ENCODE assay signal across 18 mouse cellular contexts in genomic region chr7:55855597-55855996, GRCm38 (mm10). TPM values are rescaled to one million over a fixed set of nuclear protein-coding genes. Genes with fewer than 3 reads are reported as not detected.
DNase-seq lines count a peak whose midpoint lies in the region; ATAC-seq and TF ChIP-seq lines count a peak whose summit lies in the region.
"Had no signal": no experiment of that assay in that cellular context is flagged by ENCODE, and none has a peak within 500 bp of the region (broad histone marks: within the 10 kb centered on the region; RNA-seq: fewer than 3 reads in every experiment).

No protein-coding gene starts in this region.

- WGBS in liver, embryonic 12.5 days (ENCODE audit: insufficient replicate concordance): 38% methylated on average over 3 of the region's 3 CpGs
- 42% methylated on average over 3 of the region's 3 CpGs for WGBS in liver, postnatal 0 days (ENCODE audit: insufficient replicate concordance)
- 92% methylated on average over 3 of the region's 3 CpGs for WGBS in forebrain, embryonic 16.5 days

- no peaks in the 10 kb centered on the region for H3K36me3 ChIP-seq in liver, embryonic 12.5 days
- H3K36me3 ChIP-seq in liver, postnatal 0 days (replicated peaks; ENCODE audit: insufficient read depth, low read length): no peaks in the 10 kb centered on the region
- H3K36me3 ChIP-seq in forebrain, embryonic 16.5 days (ENCODE audit: control insufficient read depth, insufficient read depth): no peaks in the 10 kb centered on the region
- H3K36me3 ChIP-seq: hindbrain, embryonic 12.5 days; limb, embryonic 12.5 days had no signal

- H3K9ac ChIP-seq in liver, embryonic 12.5 days: no peak overlapping the region
- no peak overlapping the region for H3K9ac ChIP-seq in liver, postnatal 0 days (replicated peaks)
- H3K9ac ChIP-seq in forebrain, embryonic 16.5 days (replicated peaks; ENCODE audit: low read depth, low read length): no peak overlapping the region
- H3K9ac ChIP-seq: hindbrain, embryonic 12.5 days; limb, embryonic 12.5 days had no signal

- no peak for DNase-seq in liver, postnatal 0 days
- DNase-seq in adipocyte (ENCODE audit: low spot score): peak; percentile 17
- DNase-seq in urinary bladder, postnatal 14 days (ENCODE audit: low spot score): no peak
- no peak for DNase-seq in gastrocnemius, postnatal 25 days
- DNase-seq: adrenal gland, postnatal 25 days; cerebellum, adult 9-11 months; gastrocnemius, postnatal 36 days; kidney, adult 11 months; kidney, postnatal 25 days; right cerebral cortex, adult 18-20 months; thymus, postnatal 25 days had no signal

- no peak overlapping the region for H3K4me2 ChIP-seq in liver, embryonic 12.5 days
- H3K4me2 ChIP-seq in liver, postnatal 0 days (ENCODE audit: low read depth, low read length): no peak overlapping the region
- no peak overlapping the region for H3K4me2 ChIP-seq in forebrain, embryonic 16.5 days (ENCODE audit: low read length)
- H3K4me2 ChIP-seq: hindbrain, embryonic 12.5 days; limb, embryonic 12.5 days; midbrain, embryonic 11.5 days had no signal

- ATAC-seq in liver, embryonic 12.5 days: peak; percentile 13; the same call in 1 of the 2 replicates
- no peak for ATAC-seq in liver, postnatal 0 days
- ATAC-seq in CD4-positive, CD25-positive, alpha-beta regulatory T cell, adult 4 months: peak; percentile 18
- peak; percentile 50 for ATAC-seq in megakaryocyte progenitor cell, adult 5-6 weeks (replicated peaks; ENCODE audit: poor library complexity)
- ATAC-seq in forebrain, embryonic 16.5 days: no peak

- no peaks in the 10 kb centered on the region for H3K27me3 ChIP-seq in liver, embryonic 12.5 days (replicated peaks)
- no peaks in the 10 kb centered on the region for H3K27me3 ChIP-seq in liver, postnatal 0 days (ENCODE audit: insufficient read depth, low read length)
- no peaks in the 10 kb centered on the region for H3K27me3 ChIP-seq in forebrain, embryonic 16.5 days (replicated peaks; ENCODE audit: control insufficient read depth, insufficient read depth, low read length)
- H3K27me3 ChIP-seq: hindbrain, embryonic 12.5 days; limb, embryonic 12.5 days had no signal

- no peak for TF ChIP-seq CTCF in liver, postnatal 0 days (IDR thresholded peaks at IDR 0.05; ENCODE audit: low read depth)

- H3K4me3 ChIP-seq in liver, embryonic 12.5 days: no peak overlapping the region
- no peak overlapping the region for H3K4me3 ChIP-seq in liver, postnatal 0 days (ENCODE audit: low read depth, low read length)
- no peak overlapping the region for H3K4me3 ChIP-seq in forebrain, embryonic 16.5 days (replicated peaks; ENCODE audit: low read length)
- H3K4me3 ChIP-seq: hindbrain, embryonic 12.5 days; limb, embryonic 12.5 days had no signal

- no peak for TF ChIP-seq EP300 in liver, postnatal 0 days (IDR thresholded peaks at IDR 0.05; ENCODE audit: low read depth)

- no peak overlapping the region for H3K27ac ChIP-seq in liver, embryonic 12.5 days
- no peak overlapping the region for H3K27ac ChIP-seq in liver, postnatal 0 days (ENCODE audit: low read depth)
- no peak overlapping the region for H3K27ac ChIP-seq in forebrain, embryonic 16.5 days (ENCODE audit: low read length)
- H3K27ac ChIP-seq: hindbrain, embryonic 12.5 days; limb, embryonic 12.5 days had no signal

- no peaks in the 10 kb centered on the region for H3K9me3 ChIP-seq in liver, embryonic 12.5 days (replicated peaks)
- H3K9me3 ChIP-seq in liver, postnatal 0 days (ENCODE audit: low read length): no peaks in the 10 kb centered on the region
- no peaks in the 10 kb centered on the region for H3K9me3 ChIP-seq in forebrain, embryonic 16.5 days (ENCODE audit: control insufficient read depth, low read length)
- H3K9me3 ChIP-seq: hindbrain, embryonic 12.5 days; limb, embryonic 12.5 days had no signal

- peaks cover 14% of the 10 kb centered on the region for H3K4me1 ChIP-seq in liver, embryonic 12.5 days
- H3K4me1 ChIP-seq in liver, postnatal 0 days (ENCODE audit: insufficient read depth): peaks cover 10% of the 10 kb centered on the region; the same call in 1 of the 2 replicates
- peaks cover 6% of the 10 kb centered on the region for H3K4me1 ChIP-seq in forebrain, embryonic 16.5 days (replicated peaks; ENCODE audit: control insufficient read depth, insufficient read depth, low read length)

RNA-seq across cellular contexts. Expression of gene Cyfip1, which starts 14.1 kb away (rescaled TPM):
- polyA plus RNA-seq in liver, embryonic 12.5 days (2016; fragmentation: Nextera tagmentation; extraction: Ambion mirVana): 29.6 and 30.1 TPM in 2 replicates
- 12.0 and 14.3 TPM in 2 replicates for polyA plus RNA-seq in liver, postnatal 0 days (2015; fragmentation: Nextera tagmentation; extraction: Ambion mirVana)
- 100 to 1,000 TPM in 1 of 2 experiments, 10 to 100 TPM in 1; 69.2 to 104 TPM for polyA plus RNA-seq in CD4-positive, CD25-positive, alpha-beta regulatory T cell, adult 4 months (2017; shearing (Covaris generic))
- total RNA-seq in megakaryocyte progenitor cell, adult 5-6 weeks (2015): 38.7 and 42.8 TPM in 2 replicates
- 41.1 and 49.2 TPM in 2 replicates for total RNA-seq in megakaryocyte progenitor cell, adult 5-6 weeks (2017)
- 62.1 and 71.9 TPM in 2 replicates for polyA plus RNA-seq in forebrain, embryonic 16.5 days (2015; fragmentation: Nextera tagmentation; extraction: Ambion mirVana)
- 10 to 100 TPM; 21.0 to 22.3 TPM for total RNA-seq in gastrocnemius, postnatal 25 days (2021)

Comparison
In these comparisons a context has a peak if more than half of its experiments do, and no peak if none do; other contexts are left out.
1. ATAC-seq: peak in liver, embryonic 12.5 days (single experiment), CD4-positive, CD25-positive, alpha-beta regulatory T cell, adult 4 months (single experiment) and megakaryocyte progenitor cell, adult 5-6 weeks (single experiment); none in liver, postnatal 0 days (single experiment) and forebrain, embryonic 16.5 days (single experiment).